Mouse (Mus musculus) hindbrain, embryonic 10.5 days (tissue): ENCODE results near the gene Slc4a3. TPM values are rescaled to one million over a fixed set of nuclear protein-coding genes. Genes with fewer than 3 reads are reported as not detected.
A peak's percentile ranks its signal among the peaks of the same experiment; 100 is the strongest.

Experiments
- DNase-seq: peaks from one replicate; pipeline ENCODE4 v3.0.0-alpha.2; 2017; ENCODE audit warnings: low spot score
- H3K27ac ChIP-seq: fragments of 300-500 bp; sonication (generic); 2 replicates; pipeline ENCODE4 v1.5.1; 2016; ENCODE audit warnings: mild to moderate bottlenecking, moderate library complexity
- H3K27me3 ChIP-seq: fragments of 300-500 bp; sonication (generic); 2 replicates; pipeline ENCODE4 v1.6.1; 2016; ENCODE audit warnings: mild to moderate bottlenecking; ENCODE audit not compliant: poor library complexity, insufficient read depth, severe bottlenecking
- H3K36me3 ChIP-seq: fragments of 300-500 bp; sonication (generic); 2 replicates; pipeline ENCODE4 v1.6.1; 2016; ENCODE audit warnings: mild to moderate bottlenecking, moderate library complexity
- H3K4me1 ChIP-seq: fragments of 300-500 bp; sonication (generic); replicated peaks from 2 replicates; pipeline ENCODE4 v1.6.1; 2016; ENCODE audit warnings: mild to moderate bottlenecking
- H3K4me3 ChIP-seq: fragments of 300-500 bp; sonication (generic); 2 replicates; pipeline ENCODE4 v1.5.1; 2016; ENCODE audit warnings: mild to moderate bottlenecking, moderate library complexity
- H3K9me3 ChIP-seq: fragments of 300-500 bp; sonication (generic); 2 replicates; pipeline ENCODE4 v1.6.1; 2016; ENCODE audit warnings: mild to moderate bottlenecking, moderate library complexity
- WGBS: fragments of 180-500 bp; shearing (Covaris S2); methylation state at CpG from one replicate; pipeline ENCODE4 v1.1.7; 2016; 5-methylcytosine and 5-hydroxymethylcytosine counted together
- polyA plus RNA-seq: library from polyadenylated mRNA; unstranded; fragments of >200 nt; fragmentation: Nextera tagmentation; extraction: Ambion mirVana; gene quantifications from 2 replicates; pipeline ENCODE4 v1.2.1, GENCODE M21; 2016

The Slc4a3 gene
- polyA plus RNA-seq, 1 experiment from 2014 or later = 19.8 TPM

- peaks cover 52% of the 10 kb centered on the region for H3K36me3 ChIP-seq
- DNase-seq = no peak
- H3K4me1 ChIP-seq = peaks cover 15% of the 10 kb centered on the region
- no peak overlapping the region for H3K27ac ChIP-seq
- H3K4me3 ChIP-seq = no peak overlapping the region
- no peaks in the 10 kb centered on the region for H3K9me3 ChIP-seq
- 94% methylated on average over 7 of the region's 7 CpGs for WGBS
- peaks cover 10% of the 10 kb centered on the region for H3K27me3 ChIP-seq
These were observed 11.0 kb downstream of the Slc4a3 start for GRCm38 (mm10) chr1:75557041-75557440.

DNA sequence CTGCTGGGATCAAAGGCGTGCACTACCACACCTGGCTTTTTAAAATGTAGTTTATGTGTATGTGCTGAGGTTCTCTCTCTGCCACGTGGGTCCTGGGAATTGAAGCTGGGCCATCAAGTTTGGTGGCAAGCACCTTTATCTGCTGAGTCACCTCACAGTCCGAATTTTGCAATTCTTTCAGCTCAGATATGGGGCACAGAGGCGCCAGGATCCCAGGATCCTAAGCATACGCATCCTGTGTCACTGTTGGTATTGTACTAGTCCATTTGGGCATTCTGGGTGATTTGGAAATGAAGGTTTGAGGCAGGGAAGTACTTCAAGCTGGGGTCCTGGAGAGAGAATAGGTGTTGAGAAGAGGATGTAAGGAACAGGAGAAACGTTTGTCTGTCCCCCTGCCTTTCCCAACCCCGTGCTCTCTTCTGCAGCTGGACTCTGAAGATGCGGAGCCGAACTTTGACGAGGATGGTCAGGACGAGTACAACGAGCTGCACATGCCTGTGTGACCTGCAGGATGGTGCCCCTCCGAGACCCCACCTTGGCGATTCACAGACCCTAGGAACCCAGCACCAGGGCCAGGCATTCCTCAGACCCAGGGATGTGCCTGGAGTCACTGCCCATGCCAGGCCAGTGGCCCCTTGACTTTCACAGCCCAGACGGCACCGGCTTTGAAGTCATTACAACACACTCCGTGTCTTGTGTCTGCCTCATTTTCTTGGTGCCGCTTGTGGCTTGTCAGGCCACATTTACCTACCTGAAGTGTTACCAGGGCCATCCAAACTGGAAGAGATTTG is 12.5 kb downstream of the Slc4a3 start:
- peak overlapping the region; percentile 79; the same call in 1 of the 2 replicates for H3K27ac ChIP-seq
- H3K4me1 ChIP-seq = peaks cover 15% of the 10 kb centered on the region
- H3K36me3 ChIP-seq = peaks cover 38% of the 10 kb centered on the region
- peak overlapping the region; percentile 43; the same call in 1 of the 2 replicates for H3K4me3 ChIP-seq
- 89% methylated on average over 18 of the region's 18 CpGs for WGBS
- no peak for DNase-seq
- peaks cover 10% of the 10 kb centered on the region for H3K27me3 ChIP-seq
- 0 out of 2 replicates have a peak, but pooled peaks cover 3% of the 10 kb centered on the region for H3K9me3 ChIP-seq

DNA sequence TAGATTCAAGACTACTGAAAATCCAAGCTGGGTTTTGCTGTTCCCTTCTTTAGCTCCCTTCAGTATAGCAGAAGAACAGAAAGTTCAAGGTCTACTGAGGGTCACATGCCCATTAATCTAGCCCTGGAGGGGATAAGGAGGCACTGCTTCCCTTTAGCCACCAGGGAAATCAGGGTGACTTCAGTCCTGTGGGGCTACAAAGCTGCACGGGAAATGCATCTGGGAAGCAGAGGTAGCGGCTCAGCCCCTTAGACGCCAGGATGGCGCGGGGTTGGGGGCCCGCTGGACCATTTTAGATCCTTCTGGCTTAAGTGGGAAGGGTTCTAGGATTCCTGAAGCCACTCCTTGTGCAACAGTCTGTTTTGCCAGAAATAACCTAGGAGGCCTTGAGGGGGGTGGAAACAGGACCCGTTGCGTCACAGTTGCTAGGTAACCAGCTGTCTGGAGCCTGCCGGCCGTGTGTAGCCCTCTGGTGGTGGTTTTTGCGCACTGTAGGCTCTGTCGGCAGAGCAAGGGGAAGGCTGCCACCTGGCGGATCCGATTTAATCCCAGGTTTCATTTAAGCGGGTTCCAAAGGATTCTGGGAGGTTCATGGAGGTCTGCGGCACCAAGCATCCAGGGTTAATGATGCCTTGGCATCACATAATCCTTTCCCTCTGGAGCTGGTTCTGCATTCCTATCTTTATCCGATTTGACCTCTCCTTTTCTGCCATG is 13.3 kb downstream of the Slc4a3 start:
- H3K27ac ChIP-seq = peak overlapping the region; percentile 79

GRCm38 (mm10) chr1:75560206-75560913 is 14.3 kb downstream of the Slc4a3 start:
- Histone ChIP-seq H3K9me3 (0 out of 2 replicates have a peak, but pooled peaks cover 3% of the 10 kb centered on the region), H3K27ac (peak overlapping the region; percentile 79; the same call in 1 of the 2 replicates), H3K4me3 (no peak overlapping the region), H3K36me3 (peaks cover 22% of the 10 kb centered on the region), H3K27me3 (peaks cover 12% of the 10 kb centered on the region), H3K4me1 (peaks cover 15% of the 10 kb centered on the region)
- DNase-seq = no peak
- 85% methylated on average over 12 of the region's 12 CpGs for WGBS

More for the DNA sequence above, 13.3 kb downstream of the Slc4a3 start:
- Histone ChIP-seq H3K27me3 (peaks cover 12% of the 10 kb centered on the region), H3K4me1 (peaks cover 15% of the 10 kb centered on the region), H3K9me3 (0 out of 2 replicates have a peak, but pooled peaks cover 3% of the 10 kb centered on the region), H3K36me3 (peaks cover 32% of the 10 kb centered on the region), H3K4me3 (peak overlapping the region; percentile 43)
- WGBS = 10% methylated on average over 17 of the region's 17 CpGs
- peak; percentile 94 for DNase-seq

GRCm38 (mm10) chr1:75561221-75561897 is 15.3 kb downstream of the Slc4a3 start:
- Histone ChIP-seq H3K36me3 (peaks cover 15% of the 10 kb centered on the region), H3K27ac (no peak overlapping the region), H3K27me3 (peaks cover 12% of the 10 kb centered on the region; the same call in 1 of the 2 replicates), H3K9me3 (0 out of 2 replicates have a peak, but pooled peaks cover 3% of the 10 kb centered on the region), H3K4me3 (no peak overlapping the region), H3K4me1 (peaks cover 15% of the 10 kb centered on the region)
- DNase-seq = no peak
- 57% methylated on average over 4 of the region's 4 CpGs for WGBS

- Histone ChIP-seq H3K36me3 (peaks cover 11% of the 10 kb centered on the region), H3K4me1 (peaks cover 15% of the 10 kb centered on the region), H3K9me3 (0 out of 2 replicates have a peak, but pooled peaks cover 3% of the 10 kb centered on the region), H3K4me3 (no peak overlapping the region), H3K27ac (no peak overlapping the region), H3K27me3 (peaks cover 12% of the 10 kb centered on the region; the same call in 1 of the 2 replicates)
- no peak for DNase-seq
- WGBS = 76% methylated on average over 1 of the region's 1 CpGs
These were observed 15.8 kb downstream of the Slc4a3 start for GRCm38 (mm10) chr1:75561898-75562238.

- 0 out of 2 replicates have a peak, but pooled peaks cover 3% of the 10 kb centered on the region for H3K9me3 ChIP-seq
- no peak overlapping the region for H3K27ac ChIP-seq
- no peaks in the 10 kb centered on the region for H3K36me3 ChIP-seq
- H3K27me3 ChIP-seq = peaks cover 2% of the 10 kb centered on the region; the same call in 1 of the 2 replicates
- no peak for DNase-seq
- H3K4me1 ChIP-seq = peaks cover 11% of the 10 kb centered on the region
- no peak overlapping the region for H3K4me3 ChIP-seq
- WGBS = 85% methylated on average over 2 of the region's 2 CpGs
These were observed 18.0 kb downstream of the Slc4a3 start for GRCm38 (mm10) chr1:75564102-75564501.

DNA sequence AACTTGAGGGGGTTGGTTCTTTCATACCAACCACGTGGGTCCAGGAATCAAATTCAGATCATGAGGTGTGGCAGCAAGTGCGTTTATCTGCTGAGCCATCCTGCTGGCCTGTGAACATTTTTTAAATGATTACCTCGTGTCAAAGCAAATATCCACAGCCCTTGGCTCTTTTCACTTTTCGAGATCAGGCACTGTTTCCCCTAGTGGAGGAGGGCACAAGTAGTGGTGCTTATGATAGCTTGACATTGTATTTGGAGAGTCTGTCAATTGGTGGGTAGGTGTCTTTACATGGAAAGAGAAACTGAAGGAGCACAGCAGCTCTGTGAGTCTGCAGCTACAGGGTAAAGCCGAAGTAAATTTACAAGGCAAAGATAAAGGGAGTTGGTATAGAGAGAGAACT is 18.9 kb downstream of the Slc4a3 start:
- H3K27ac ChIP-seq = no peak overlapping the region
- peaks cover 2% of the 10 kb centered on the region; the same call in 1 of the 2 replicates for H3K27me3 ChIP-seq
- no peak for DNase-seq

DNA sequence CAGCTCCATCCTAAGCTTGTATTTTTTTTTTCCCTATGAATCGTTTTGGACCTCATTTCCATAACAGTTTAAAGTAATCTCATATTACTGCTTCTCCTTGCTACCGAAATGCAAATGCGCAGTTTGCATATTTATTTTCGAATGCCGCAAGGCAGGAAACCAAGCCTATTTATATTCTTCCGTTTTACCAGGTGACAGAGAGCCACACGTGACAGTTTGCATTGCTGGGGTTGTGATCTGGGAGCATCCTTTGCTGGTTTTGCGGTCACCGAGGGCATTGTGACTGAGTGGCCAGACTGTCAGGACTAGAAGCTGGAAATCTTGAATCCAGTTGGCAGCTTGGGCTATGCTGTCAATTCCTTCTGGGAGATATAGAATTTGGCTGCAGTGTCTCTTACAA is 19.6 kb downstream of the Slc4a3 start:
- no peak overlapping the region for H3K4me3 ChIP-seq
- no peak for DNase-seq
- peaks cover 2% of the 10 kb centered on the region; the same call in 1 of the 2 replicates for H3K27me3 ChIP-seq
- 80% methylated on average over 9 of the region's 9 CpGs for WGBS
- H3K4me1 ChIP-seq = 0 out of 2 replicates have a peak, but pooled peaks cover 3% of the 10 kb centered on the region
- no peak overlapping the region for H3K27ac ChIP-seq
- 0 out of 2 replicates have a peak, but pooled peaks cover 3% of the 10 kb centered on the region for H3K9me3 ChIP-seq
- no peaks in the 10 kb centered on the region for H3K36me3 ChIP-seq

More for the DNA sequence above, 18.9 kb downstream of the Slc4a3 start:
- H3K9me3 ChIP-seq = 0 out of 2 replicates have a peak, but pooled peaks cover 3% of the 10 kb centered on the region
- whole genome bisulfite sequencing = 73% methylated on average over 5 of the region's 5 CpGs
- H3K4me3 ChIP-seq = no peak overlapping the region
- peaks cover 3% of the 10 kb centered on the region for H3K4me1 ChIP-seq
- H3K36me3 ChIP-seq = no peaks in the 10 kb centered on the region

- Histone ChIP-seq H3K27ac (no peak overlapping the region), H3K4me1 (0 out of 2 replicates have a peak, but pooled peaks cover 5% of the 10 kb centered on the region), H3K27me3 (no peaks in the 10 kb centered on the region), H3K36me3 (no peaks in the 10 kb centered on the region), H3K9me3 (no peaks in the 10 kb centered on the region), H3K4me3 (no peak overlapping the region)
- no peak for DNase-seq
- WGBS = 74% methylated on average over 6 of the region's 6 CpGs
These were observed 24.3 kb downstream of the Slc4a3 start for GRCm38 (mm10) chr1:75570403-75570802.

DNA sequence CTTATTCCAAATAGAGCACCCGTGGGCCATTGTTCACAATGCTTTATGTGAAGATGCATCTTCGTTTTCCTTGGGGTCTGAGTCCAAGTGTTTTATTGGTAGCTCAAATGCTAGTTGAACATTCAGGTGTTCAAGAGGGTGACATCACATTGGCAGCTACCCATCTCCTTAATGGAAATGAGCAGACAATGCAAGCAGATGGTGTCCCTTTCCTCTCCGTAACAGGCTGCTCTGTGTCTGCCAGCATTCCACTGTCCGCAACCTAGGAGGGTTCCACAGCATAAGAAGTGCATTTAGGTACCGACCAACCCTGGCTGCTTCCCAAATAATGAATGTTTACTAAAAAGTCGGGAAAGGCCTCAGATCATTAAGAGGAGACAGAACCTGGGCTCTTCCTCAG is 26.7 kb downstream of the Slc4a3 start:
- 81% methylated on average over 6 of the region's 6 CpGs for WGBS
- Histone ChIP-seq H3K4me1 (0 out of 2 replicates have a peak, but pooled peaks cover 5% of the 10 kb centered on the region), H3K4me3 (no peak overlapping the region), H3K9me3 (no peaks in the 10 kb centered on the region), H3K36me3 (no peaks in the 10 kb centered on the region), H3K27ac (no peak overlapping the region), H3K27me3 (peaks cover 2% of the 10 kb centered on the region; the same call in 1 of the 2 replicates)
- no peak for DNase-seq

GRCm38 (mm10) chr1:75573715-75574114 is 27.6 kb downstream of the Slc4a3 start:
- no peak for DNase-seq
- Histone ChIP-seq H3K36me3 (no peaks in the 10 kb centered on the region), H3K27ac (no peak overlapping the region), H3K4me1 (0 out of 2 replicates have a peak, but pooled peaks cover 5% of the 10 kb centered on the region), H3K4me3 (no peak overlapping the region), H3K27me3 (peaks cover 3% of the 10 kb centered on the region; the same call in 1 of the 2 replicates), H3K9me3 (no peaks in the 10 kb centered on the region)
- 90% methylated on average over 7 of the region's 7 CpGs for WGBS
